Mouse (Mus musculus) neural tube, embryonic 10.5 days (tissue): ENCODE data around the gene 4930438A08Rik.
"Not testable (repeated sequence)": the region's sequence is repeated elsewhere in the genome, so short reads cannot be mapped to it uniquely, and the experiment has no call there.

Experiments
- DNase-seq: peaks from one replicate; pipeline ENCODE4 v3.0.0-alpha.2; 2017; ENCODE audit warnings: low spot score; ENCODE audit errors: extremely low spot score

The 4930438A08Rik gene

DNA sequence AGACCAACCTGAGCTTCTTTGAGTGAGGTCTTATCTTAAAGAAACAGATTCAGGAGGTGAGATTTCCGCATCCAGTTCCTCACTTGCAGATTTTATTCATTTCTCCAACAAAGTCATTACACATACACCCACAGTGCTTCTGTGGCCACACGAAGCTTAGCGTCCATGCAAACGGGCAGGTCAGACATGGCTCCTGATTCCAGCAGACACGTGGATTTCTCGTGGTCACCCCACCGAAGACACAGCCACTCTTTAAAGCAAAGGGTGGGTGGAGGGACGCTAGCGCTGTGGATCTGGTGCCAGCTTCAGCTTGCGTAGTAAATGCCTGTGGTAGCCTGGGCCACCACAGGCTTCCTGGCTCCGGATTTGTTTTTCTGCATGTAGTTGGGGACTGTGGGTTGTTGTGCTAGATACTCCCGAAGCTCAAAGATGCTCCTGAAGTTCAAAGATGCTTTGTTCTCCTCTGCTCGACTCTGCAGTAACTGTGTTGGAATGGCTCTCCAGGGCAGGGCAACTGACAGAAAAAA is 7.4 kb downstream of the 4930438A08Rik start:
- DNase-seq = no peak

DNA sequence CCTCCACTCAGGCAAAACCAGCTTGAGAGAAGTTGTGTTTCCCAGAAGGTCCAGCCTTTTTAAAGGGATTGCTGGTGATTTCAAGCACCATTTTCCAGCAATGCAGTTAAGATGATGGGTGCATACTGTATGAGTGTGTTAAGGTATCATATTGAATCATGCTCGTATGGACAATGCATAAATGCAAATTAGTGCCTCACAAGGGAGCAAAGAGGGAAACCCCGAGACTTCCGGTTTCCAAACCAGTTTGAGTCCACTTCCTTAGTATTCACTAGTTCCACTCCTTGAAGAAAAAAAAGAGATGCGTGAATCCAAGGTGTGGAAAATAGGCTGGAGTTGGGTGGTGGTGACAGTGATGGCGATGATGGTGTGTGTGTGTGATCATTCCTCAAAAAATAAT is 7.9 kb downstream of the 4930438A08Rik start:
- no peak for DNase-seq

DNA sequence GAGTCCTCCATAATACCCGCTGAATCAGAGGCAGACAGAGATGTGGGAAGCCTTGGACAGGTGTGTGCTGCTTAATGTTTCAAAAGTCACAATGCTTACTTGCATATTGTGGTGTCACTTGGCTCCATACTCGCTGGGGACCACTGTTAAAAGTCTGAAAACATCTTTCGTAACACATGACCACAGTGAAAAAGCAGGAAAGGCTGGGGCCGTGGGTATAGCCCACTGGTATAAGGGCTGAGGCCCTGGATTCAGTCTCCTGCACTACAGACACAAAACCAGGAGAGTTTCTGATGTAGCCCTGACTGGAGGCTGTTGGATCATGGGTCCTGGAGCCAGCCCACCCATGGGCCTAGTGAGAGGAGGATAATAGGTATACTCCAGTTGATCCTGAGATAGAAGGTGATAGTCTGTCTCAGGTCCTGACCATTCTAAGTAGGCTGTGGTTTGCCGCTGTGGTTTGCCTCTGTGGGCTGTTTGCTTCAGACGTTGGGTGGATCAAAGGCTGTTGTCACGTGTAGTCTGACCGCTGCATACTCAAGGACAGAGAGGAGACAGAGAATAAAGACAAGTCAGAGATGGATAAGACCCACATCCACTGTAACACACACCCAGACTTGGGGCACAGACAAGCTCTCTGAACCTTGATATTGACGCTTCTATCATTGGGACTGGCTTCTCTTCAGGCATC is 15.5 kb downstream of the 4930438A08Rik start:
- DNase-seq = no peak

DNA sequence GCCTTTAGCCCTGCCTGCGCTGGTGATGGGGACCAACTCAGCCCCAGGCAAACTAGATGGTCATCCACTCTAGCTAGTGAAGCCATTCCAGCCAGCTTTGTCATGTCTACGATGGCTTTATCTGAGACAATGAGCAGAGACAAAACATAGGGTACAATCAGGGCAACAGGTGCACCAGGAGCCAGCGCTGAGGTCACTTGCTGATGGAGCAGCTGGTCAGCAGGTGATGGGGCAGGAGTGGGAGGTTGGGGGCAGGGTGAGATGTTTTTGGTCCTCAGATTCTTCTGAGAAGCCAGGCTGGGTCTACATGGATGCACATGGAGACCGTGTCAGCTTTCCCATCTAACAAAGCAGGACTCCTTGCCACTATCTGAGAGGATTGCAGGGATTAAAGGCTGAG is 16.2 kb downstream of the 4930438A08Rik start:
- DNase-seq = no peak

DNA sequence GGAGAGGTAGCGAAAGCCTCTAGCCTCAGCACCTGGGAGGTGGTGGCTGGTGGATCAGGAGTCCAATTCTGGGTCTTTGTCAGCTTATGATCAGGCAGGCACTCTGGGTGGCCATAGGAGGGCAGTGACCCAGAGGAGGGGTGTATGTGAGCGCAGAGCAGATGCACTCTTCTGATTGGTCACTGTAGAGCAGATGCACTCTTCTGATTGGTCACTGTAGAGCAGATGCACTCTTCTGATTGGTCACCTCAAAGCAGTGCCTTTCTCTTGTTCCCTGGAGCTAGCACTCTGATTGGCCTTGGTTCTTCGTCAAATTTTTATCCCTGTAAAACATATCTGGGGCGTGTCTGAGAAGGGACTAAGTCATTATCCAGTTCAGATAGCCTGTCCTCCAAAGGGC is 18.2 kb downstream of the 4930438A08Rik start:
- DNase-seq = no peak

DNA sequence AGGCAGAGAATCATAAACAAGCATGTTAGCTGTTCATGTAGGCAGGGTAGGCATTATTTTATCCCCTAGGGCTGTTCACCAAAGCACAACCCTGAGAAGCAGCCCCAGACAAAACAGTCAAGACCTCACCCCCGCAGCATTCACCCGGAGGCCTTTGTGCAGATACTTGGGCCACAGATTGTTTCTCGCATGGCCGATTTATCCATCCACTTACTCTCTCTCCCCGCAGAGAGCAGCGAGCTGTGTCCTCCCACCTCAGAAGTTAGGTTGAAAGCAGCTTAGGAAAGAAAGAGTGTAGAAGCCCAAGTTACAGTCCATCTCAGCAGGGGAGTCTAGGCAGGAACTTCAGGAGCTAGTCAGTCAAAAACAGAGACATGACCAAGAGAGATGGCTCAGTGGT is 22.8 kb downstream of the 4930438A08Rik start:
- no peak for DNase-seq

DNA sequence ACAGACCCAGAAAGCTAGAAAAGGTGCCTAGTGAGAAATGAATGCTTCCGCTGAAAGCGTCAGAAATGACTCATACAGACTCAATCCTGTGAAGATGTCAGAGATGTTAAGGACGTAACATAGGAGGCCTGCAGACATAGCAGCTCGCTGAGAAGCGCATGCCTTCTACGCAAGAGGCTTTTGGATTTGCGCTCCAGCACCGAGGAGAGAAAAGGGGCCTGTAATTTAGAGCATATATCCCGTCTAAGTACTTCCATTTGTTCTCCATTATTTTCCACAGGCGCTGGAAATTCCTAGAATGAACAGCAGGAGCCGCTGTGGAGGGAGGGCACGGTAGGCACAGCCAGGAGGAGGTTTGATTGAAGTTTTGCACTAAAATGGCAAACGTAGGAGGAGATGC is 26.5 kb downstream of the 4930438A08Rik start:
- DNase-seq = peak; percentile 79

DNA sequence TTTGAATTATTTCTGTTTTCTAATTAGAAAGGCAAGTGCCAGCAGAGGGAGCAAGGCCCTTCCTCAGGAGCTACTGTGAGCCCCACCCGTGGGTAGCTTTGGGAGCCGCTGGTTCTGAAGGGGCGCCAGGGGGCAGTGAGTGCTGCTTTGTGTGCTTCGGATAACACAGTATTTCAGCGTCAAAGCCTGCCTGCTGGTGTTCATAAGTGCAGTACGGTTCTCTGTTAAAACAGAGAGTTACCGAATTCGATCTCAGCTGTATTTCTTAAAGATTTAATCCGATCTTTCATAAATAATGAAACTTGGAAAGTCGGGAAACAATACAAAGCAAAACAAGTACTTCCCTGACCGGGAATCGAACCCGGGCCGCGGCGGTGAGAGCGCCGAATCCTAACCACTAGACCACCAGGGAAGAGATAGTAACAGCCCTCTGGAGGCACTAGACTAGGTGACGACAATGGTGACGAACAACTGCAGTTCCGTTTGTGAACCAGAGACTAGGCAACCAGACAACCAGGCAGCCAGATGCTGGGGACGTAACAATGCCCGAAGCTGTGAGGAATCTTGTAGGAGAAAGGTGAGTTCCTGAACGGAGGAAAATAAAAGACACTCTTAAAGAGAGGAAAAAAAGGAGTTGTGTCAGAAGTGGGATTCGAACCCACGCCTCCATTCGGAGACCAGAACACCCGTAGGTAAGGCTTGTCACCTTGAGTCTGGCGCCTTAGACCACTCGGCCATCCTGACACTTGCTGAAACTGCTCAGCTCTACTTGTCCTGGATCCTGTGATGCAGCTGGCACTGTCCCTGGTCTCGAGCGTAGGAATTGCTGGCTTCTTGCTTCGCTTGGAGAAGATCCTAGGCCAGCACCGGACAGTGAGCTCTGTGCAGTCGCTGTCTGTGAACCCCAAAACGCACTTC is 27.5 kb downstream of the 4930438A08Rik start:
- DNase-seq = peak; percentile 100

DNA sequence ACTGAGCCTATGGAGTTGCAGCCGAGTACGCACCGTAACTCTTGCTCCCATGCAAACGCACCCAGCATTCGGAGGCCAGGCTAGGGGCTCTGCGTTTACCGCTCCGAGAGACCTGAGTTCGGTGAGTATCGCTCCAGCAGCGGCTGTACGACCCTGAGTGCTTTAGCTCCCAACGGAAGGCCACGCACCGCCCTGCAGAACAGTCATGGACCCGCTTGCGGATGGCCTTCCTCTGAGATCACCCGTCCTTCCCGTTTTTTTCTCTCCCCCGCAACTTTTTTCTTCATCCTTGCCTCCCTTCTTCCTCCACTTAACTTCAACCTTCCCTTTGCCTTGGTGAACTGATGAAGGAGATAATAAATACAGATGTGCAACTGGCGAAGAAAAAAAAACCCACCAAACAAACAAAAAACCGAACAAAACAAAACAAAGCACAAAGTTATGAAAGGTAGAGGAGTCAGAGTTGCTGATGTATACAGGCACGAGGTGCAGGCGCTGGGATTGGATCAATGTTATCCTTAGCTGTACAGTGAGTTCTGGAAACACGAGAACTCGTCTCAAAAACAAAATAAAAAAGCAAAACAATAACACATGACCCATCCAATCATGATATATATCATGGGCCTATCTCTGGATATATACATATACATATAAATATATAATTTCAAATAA is 28.3 kb downstream of the 4930438A08Rik start:
- DNase-seq = no peak

DNA sequence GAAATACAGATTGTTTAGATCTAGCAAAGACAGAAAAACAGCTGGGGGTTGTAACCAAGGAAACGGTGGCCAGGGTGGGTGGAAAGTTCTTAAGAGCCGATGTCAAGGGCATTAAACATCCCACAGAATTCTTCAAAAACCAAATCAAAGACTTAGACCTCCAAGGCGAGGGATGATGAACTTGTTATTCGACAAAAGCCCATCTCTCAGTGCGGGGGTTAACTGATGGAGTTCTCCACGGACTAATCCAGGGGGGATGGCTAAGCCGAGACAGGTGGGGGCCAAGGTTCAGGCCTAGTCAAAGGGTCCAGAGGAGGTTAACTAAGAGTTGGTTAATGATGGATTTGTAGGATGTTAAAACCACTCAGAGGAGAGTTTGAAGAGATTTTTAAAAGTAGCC is 29.0 kb downstream of the 4930438A08Rik start:
- DNase-seq = no peak

DNA sequence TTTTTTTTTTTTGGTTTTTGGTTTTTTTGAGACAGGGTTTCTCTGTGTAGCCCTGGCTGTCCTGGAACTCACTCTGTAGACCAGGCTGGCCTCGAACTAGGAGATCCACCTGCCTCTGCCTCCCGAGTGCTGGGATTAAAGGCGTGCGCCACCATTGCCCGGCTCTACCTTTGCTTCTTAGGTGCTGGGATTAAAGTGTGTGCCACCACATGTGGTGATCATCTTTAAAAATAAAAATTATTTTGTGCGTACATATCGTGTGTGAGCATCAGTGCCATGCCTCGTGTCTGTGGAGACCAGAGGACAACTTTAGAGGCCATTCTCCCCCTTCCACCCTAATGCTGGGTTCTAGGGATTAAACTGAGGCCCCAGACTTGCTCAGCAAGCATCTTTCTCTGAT is 30.7 kb downstream of the 4930438A08Rik start:
- DNase-seq = not testable (repeated sequence)

DNA sequence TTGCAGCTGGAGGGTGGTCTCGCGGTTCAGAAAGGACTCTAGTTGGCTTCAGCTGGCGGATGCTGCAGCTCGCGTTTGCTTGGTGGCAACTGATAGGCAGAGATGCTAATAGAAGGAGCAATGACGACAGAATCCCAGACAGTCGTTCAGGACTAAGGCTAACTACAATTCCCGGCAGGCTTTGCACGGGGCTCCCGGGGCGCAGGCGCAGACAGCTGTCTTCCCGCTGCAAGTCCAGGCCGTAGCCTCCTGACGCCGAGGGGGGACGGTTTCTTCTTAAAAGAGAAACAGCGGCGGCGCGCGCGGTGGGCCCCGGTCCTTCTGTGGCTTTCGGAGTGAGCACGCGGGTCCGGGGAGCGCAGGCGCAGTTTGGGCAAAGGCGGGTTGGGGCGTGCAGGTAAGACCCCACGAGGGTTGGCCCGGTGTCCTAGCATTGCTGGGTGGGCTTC is 32.3 kb downstream of the 4930438A08Rik start, which contains the start of gene Zfp692:
Gene Zfp692, plus strand, starts transcription at position 210 of the 449 bp plus-strand sequence.
- DNase-seq = peak; percentile 94

DNA sequence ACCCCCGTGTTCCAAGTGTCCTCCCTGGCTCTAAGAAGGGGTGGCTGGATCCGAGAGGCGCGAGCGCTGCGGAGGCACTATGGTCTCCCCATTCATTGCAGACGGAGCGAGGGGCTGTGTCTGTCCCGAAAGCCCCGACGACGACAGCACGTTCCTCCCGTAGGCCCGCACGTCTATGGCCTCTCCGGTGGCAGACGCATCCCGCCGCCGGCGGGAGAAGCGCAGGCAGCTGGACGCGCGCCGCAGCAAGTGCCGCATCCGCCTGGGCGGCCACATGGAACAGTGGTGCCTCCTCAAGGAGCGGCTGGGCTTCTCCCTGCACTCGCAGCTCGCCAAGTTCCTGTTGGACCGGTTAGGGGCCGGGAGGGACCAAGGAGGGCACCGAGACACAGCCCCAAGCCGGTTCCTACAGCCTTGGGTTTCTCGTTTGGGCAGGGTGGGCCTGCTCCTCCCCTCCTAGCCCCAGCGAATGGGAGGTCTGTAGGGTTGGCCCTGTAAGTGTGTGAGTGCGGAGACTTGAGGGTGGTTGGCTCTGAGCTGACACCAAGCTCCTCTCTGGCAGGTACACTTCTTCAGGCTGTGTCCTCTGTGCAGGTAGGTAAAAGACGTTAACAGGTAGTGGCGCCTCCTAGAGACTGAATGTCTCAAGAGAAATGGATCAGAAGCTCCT is 32.9 kb downstream of the 4930438A08Rik start:
- peak; percentile 77 for DNase-seq

DNA sequence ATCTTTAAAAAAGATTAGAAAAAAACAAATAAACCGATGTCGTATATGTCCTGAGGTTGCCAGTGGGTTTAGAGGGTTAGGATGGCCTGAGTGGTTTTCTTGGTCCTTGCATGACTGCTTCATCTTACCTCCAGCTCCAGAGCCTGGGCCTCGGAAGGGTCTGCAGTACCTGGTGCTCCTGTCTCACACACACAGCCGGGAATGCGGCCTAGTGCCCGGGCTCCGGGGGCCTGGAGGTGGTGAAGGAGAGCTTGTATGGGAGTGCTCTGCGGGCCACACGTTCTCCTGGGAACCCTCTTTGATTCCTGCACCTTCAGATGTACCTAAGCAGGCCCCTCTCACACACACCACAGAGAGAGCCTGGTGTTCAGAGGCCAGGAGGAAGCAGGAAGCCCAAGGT is 34.1 kb downstream of the 4930438A08Rik start:
- no peak for DNase-seq

DNA sequence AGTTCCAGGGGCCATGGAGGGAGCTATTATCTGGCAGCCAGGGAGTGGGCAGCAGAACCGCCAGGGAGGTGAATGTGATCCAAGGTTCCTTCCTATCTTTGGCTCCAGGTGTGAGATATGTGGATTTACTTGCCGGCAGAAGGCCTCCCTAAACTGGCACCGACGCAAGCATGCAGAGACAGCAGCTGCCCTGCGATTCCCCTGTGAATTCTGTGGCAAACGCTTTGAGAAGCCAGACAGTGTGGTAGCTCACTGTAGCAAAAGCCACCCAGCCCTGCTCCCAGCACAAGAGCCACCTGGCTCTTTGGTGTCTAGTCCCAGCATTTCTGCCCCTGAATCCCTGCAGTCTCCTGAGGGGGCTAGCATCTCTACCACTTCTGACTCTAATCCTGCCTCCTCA is 39.5 kb downstream of the 4930438A08Rik start:
- DNase-seq = no peak

DNA sequence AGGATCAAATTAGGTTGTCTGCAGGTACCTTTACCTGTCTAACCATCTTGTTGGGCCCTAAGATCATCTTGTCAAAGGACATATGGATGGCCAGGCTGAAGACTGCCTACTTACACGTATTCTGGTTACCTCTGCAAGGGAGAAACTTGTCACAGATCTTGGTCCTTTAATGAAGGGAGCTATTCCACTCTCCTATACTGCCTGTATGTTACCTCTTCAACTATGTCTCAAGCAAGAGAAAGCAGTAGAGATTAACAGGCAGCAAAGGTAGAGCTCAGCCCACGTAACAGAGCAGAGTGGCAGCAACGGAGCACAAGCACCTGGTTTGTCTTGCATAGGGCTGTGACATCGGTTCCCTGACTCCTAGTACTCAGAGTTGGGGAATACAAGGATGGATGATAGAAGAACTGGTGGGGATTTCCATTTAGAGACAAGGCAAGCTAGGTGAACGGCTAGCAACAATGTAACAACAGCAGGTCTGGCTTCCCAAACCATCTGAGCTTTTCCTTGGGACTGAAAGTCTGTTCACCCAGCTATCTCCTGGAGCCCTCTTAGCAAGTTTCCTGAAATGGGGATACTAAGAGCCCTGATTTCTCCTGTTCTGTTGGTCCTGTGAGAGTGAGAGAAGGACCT is 41.1 kb downstream of the 4930438A08Rik start:
- DNase-seq = no peak

DNA sequence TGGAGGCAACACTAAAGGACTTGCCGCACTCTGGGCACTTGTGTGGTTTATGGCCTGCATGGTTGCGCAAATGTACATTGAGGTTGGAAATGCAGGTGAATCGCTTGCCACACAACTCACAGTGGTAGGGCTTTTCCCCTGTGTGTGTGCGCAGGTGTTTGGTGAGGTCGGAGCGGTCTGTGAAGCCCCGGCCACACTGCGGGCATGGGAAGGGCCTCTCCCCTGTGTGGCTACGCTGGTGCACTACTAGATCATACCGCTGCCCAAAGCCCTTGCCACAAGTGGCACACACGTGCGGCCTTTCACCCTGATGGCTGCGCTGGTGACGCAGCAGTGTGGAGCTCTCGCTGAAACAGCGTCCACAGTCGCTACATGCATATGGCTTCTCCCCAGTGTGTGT is 41.7 kb downstream of the 4930438A08Rik start:
- DNase-seq = no peak

DNA sequence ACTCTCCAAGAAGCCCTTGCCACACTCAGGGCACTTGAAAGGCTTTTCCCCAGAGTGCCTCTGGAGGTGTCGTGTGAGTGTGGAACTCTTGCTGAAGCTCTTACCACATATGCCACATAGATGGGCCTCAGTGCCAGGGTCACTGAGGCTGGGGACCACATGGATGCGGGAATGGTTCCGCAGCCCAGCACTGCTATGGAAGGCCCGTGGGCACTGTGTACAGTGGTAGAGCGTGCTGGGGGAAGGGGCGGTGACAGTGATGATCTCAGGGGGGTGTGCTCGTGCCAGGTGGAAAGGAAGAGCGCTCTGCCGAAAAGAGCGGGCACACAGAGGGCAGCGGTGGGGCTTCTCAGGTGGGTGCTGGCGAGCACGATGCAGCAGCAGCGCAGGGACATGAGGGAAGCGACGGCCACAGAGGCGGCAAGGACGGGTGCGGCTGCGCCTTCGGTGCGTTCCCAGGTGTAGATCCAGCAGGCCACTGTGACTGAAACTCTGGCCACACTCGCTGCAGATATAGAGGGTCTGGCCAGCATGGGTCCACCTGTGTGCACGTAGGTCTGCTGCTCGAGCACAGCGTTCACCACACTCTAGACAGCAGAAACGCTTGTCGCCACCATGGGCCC is 42.3 kb downstream of the 4930438A08Rik start:
- no peak for DNase-seq

DNA sequence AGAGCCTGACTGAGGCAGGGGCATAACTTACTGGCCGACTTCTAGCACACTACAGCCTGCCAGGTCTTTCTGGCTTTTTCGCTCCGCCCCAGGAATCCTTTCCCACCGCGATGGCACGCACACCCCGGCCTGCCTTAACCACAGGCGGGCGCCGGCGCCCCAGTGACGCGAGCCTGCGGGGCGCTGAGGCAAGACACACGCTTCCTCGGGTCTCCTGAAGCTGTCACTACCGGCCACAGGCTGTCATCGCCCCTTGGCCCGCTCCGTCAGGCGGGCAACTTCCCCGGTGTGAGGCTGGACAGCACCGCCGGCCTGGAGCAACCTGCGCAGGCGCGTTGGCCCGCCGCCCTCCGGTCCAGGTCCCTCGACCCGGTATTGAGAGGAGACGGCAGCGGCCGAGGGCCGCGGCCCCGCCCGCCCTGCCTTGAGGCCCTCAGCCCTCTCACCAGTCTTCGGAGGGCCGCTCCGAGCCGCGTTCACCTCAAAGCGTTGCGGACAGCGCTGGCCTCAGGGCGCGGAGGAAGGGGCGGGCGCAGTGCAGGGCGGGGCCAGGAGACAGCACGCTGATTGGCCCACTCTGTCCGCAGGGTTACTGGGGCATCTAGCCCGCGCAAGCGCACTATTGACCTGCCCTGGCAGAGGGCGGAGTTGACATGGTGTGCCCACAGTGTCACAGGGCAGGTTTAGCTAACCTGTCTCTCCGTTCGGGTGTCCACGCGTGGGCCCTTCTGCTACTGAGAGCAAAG is 48.4 kb downstream of the 4930438A08Rik start:
- peak; percentile 96 for DNase-seq
